Mouse (Mus musculus) cerebellum, adult 2 months (tissue): ENCODE data around the gene Acaca.

Source experiments
- CTCF ChIP-seq: fragments of 200-500 bp; IDR thresholded peaks from 2 replicates; pipeline ENCODE4 v1.5.1; 2011; ENCODE audit warnings: low read depth, mild to moderate bottlenecking, control low read depth, low read length, moderate library complexity, borderline replicate concordance; ENCODE audit not compliant: insufficient read depth
- POLR2A ChIP-seq: fragments of 200-500 bp; IDR thresholded peaks from 2 replicates; pipeline ENCODE4 v1.6.1; 2011; ENCODE audit warnings: low read length, control low read depth, borderline replicate concordance; ENCODE audit not compliant: insufficient read depth

DNA sequence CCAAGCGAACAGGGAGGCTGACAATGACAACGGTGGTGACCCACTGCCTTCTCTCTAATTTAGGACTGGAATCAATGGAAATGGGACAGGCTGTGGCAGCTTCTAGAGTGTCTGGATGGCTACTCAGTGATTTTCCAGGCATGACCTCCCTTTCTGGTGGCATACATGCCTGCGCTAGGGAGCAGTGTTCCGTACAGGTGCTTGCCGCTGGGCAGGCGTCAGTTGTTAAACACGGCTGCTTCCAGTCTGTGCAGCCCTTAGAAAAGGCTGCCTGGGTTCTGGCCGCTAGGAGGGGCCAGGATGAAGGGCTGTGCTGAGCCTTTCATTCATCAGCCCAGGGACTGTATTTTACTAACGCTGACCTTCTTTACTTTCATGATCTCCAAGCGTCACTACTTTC, 63.8 kb downstream of the Acaca start:
- TF ChIP-seq CTCF = no peak
- TF ChIP-seq POLR2A = no peak
